Mouse (Mus musculus): Measurements from ENCODE around the gene Olfr749.
"Not testable (repeated sequence)": the region's sequence is repeated elsewhere in the genome, so short reads cannot be mapped to it uniquely, and the experiment has no call there.

DNA sequence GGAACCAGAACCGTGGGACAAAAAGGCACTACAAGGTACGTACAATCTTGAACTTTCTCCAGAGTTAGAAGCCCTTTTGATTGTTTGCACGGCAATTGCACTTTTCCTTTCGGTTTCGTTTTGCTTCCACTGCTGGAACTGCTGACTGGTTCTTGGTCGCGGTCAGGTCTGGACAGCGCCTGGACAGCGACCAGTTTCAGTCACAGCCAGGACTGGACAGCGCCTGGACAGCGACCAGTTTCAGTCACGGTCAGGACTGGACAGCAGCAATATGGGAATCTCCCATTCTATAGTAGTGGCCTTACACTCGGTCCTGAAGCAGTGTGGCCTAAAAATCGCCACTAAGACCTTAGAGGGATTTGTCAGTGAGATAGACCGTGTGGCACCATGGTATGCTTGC, 25.0 kb downstream of the Olfr749 start:
- TF ChIP-seq KAT2A (conservative IDR thresholded peaks at IDR 0.05; ENCODE audit: low read depth, low read length); MAX (IDR thresholded peaks at IDR 0.05; ENCODE audit: low read length); EP300 (IDR thresholded peaks at IDR 0.05; ENCODE audit: low read depth in 1 of 2, low read length in 2 of 2); HCFC1 (IDR thresholded peaks at IDR 0.05; ENCODE audit: low read depth, low read length); SIN3A (IDR thresholded peaks at IDR 0.05; ENCODE audit: low read length): not testable (repeated sequence)
